Mouse (Mus musculus) layer of hippocampus, adult 9-10 months (tissue): ENCODE measurements around the gene Enkur.
A peak's percentile ranks its signal among the peaks of the same experiment; 100 is the strongest.

Source experiments
- DNase-seq: peaks from one replicate; pipeline ENCODE4 v3.0.0; 2022; ENCODE audit warnings: low spot score

Gene Enkur

GRCm38 (mm10) chr2:21188610-21189009, 16.6 kb downstream of the Enkur start:
- no peak for DNase-seq

DNA sequence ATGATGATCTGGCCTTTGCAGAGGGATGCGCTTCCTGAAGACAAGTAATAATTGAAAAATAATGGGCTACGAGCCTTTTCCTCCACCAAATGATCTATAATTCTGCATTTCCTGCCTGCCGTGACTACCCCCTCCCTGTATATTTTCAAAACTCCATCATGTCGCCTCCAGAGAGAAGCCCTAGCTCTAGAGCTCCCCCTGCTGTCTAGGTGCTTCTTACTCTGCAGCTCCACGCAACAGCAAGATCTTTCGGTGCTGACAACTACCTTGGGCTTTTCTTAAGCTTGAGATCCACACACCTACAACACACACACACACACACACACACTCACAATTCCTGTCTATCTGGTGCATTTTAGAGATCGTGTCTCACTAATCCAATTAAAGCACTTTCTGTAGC, 17.6 kb downstream of the Enkur start:
- DNase-seq, result peak; percentile 60

DNA sequence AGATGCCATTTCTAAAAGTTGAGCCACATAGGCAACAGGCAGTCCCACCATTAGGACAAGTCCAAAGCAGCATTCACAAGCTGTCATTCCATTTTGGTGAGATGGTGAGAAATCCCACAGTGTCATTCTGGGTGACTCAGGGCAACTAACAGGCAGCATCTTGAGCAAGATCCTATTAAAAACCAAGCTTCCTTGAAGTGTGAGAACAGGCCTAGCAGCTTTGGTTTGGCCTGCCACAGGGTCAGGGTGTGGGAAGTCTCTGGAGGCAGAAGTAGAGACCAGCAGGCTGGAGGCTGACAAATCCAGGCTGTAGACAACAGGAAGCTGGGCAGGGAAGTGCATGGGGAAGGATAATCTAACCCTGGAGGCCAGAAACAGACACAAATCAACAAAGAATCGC, 22.4 kb downstream of the Enkur start:
- DNase-seq, result no peak

GRCm38 (mm10) chr2:21179136-21179535, 26.0 kb downstream of the Enkur start:
- no peak for DNase-seq

DNA sequence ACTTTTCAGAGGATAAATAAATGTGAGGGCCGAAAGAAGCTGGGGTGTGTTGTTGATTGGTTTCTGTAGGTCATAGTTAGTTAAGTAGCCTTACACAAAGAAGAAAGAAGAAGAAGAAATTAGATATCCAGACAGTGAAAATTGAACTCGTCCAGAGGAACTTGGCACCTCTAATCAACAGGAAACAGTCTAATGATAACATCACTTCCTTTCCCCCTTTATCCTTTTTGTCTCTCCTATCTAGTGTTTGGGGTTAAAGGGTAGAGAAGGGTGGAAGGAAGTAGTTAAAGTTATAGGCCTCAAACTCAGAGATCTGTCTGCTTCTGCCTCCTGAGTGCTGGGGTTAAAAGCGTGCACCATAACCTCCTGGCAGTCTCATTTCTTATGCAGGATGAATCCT, 32.4 kb downstream of the Enkur start:
- DNase-seq, result no peak

DNA sequence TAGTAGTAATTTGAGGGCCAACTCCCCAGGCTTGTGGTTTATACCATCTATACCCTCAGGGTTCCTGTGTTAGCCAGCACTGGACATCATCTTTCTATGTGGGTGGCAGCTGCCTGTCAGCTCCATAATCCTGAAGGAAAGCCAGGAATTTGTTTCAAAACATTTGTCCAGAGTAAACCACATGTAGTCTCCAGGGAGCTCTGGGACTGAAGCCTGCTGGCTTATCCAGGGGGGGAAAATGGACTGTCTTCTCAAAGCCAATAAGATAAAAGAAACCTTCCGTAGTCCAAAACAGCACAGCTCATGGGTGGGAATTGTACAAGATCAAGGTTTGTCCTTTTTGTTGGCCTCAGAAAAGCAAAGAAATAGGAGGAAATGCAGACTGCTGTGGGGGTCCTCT, 37.2 kb downstream of the Enkur start:
- DNase-seq, result no peak

DNA sequence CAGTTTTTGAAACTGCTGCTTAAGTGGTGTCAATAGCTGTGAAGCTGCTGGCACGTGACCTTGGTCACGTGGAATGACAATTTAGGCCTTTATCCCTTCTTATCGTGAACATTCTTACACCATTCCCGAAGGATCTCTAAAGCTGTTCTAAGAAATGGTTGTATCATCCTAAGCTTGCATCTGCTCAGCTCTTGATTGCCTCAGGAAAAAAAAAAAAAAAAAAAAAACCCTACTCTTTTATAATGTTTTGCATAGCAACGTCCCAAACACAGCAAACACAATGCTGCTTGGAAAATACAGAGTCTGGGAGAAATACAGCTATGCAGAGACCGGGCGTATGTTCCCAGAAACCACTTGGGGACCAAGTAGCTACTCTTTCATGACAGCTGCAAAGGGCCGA, 40.9 kb downstream of the Enkur start:
- no peak for DNase-seq

DNA sequence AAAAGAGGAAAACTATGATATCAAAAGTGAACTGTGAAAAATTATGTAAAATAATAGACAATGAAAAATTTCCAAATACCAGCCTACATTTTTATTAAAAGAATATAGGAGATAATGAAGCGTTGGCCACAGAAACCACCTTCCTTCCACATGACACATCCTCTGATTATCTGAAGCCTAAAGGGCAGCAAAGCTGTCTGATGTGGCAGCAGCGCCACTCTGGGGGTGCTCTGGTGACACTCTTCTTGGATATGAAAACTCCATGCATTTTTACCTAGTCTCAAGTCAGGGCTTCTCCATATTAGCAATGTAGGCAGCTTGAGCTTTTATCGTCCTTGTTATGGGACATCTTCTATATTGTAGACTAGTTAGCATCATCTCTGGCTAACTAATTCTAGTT, 51.7 kb downstream of the Enkur start:
- DNase-seq, result no peak

DNA sequence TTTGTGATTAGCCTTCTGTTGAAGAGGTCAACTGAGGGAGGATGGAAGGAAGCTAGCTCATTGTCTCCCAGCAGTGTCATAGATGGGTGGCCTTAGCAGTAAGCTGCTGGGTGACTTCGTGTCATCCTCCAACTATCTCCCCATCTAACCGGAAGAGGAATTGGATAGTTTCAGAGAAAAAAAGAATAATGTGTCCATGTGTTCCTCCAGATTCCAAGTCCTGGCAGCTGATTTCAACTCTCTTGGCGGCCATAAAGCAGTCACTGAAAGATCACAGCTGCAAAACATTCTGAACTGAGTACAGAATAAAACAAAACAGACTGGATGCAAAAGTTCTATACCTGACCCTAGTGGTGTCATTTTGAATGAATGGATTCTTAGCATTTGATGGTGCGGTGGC, 58.0 kb downstream of the Enkur start:
- DNase-seq, result no peak

GRCm38 (mm10) chr2:21146486-21146885, 58.7 kb downstream of the Enkur start:
- no peak for DNase-seq

- no peak for DNase-seq
Measured at GRCm38 (mm10) chr2:21142616-21143015, 62.5 kb downstream of the Enkur start.

- DNase-seq, result no peak
Measured at GRCm38 (mm10) chr2:21142204-21142580, 63.0 kb downstream of the Enkur start.

DNA sequence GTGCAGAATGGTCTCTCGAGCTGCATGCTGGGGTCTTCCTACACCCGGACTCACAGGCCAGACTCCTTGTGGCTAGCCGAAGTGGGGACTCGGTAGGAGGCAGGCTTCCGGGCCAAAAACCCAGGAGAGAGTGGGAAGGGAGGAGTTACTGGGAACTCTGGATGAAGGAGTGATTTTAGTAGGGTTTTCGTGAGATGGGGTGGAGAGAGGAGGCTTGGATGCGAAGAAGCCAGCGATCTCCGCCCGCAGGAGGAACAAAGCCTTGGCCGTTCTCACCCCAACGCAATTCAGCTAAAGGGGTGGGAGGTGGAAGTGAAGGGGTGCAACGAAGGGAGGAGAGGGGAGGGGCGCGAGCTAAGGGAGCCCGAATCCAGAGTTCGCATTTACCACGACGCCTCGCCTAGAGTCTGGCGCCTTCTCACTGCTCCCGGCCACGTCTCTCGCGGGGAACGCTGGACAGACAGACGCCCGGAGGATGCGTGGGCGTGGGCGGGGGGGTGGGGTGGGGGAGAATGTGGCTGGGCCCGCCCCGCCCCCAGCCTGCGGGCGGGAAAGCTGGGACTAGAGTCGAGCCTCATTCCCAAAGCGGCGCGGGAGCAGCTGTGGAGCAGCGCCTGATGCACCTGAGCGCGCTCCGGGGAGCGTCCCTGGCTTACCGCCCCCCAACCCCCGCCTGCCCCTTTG, 63.5 kb downstream of the Enkur start:
- no peak for DNase-seq

DNA sequence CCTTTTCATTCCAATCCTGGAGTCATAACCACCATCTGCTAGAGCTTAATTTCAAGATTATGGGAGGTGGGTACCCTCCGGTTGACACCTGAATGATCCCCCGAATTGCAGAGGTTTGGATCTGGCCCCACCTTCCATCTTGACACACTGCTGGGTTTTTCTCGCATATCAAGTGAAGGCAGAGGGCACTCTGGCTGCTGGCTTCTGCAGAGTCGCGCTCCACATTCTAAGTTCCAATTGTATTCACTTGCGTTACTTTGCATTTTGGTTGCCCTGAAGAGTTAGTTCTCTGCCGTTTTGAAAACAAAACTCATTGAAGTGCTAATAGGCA, 64.0 kb downstream of the Enkur start:
- no peak for DNase-seq
